Mouse (Mus musculus) gastrocnemius, postnatal 4 days (tissue): ENCODE measurements around the gene Gm10644. TPM values are rescaled to one million over a fixed set of nuclear protein-coding genes. Genes with fewer than 3 reads are reported as not detected.

ENCODE experiments used
- DNase-seq, 2 experiments: peaks; one replicate each; pipeline ENCODE4 v3.0.0; 2021 to 2022; ENCODE audit warnings: low spot score in 2 of 2, mixed read lengths in 2 of 2
- total RNA-seq, 2 experiments: library from RNA; stranded (reverse); gene quantifications; 2 replicates each; pipeline ENCODE4 v1.2.3; 2021

The Gm10644 gene
- total RNA-seq, 2 experiments from 2014 or later = 0.22 to 0.23 TPM

DNA sequence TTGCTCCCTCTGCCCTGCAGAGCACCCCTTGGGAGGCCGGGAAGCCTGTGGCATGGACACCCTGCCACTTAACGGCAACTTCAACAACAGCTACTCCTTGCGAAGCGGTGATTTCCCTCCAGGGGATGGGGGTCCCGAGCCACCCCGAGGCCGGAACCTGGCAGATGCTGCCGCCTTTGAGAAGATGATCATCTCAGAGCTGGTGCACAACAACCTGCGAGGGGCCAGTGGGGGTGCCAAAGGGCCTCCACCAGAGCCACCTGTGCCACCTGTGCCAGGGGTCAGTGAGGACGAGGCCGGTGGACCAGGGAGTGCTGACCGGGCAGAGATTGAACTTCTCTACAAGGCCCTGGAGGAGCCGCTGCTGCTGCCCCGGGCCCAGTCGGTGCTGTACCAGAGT is 16.7 kb downstream of the Gm10644 start:
- DNase-seq = peak in 1 of 2 experiments; percentile 20

DNA sequence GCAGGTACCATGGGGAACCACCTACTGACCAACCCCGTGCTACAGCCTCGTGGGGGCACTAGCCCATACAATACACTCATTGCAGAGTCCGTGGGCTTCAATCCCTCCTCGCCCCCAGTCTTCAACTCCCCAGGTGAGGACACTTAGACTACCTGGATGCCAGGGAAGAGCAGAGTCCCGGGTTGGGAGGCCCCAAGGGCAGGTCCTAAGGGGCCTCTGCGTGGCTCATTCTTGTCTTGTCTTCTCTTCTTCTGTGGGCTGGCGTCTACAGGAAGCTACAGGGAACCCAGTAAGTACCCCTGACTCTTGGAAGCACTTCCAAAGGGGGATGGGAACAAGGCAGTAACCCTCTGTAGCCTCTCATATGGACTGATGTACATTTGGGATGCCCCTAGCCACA is 17.4 kb downstream of the Gm10644 start:
- DNase-seq = no peak

DNA sequence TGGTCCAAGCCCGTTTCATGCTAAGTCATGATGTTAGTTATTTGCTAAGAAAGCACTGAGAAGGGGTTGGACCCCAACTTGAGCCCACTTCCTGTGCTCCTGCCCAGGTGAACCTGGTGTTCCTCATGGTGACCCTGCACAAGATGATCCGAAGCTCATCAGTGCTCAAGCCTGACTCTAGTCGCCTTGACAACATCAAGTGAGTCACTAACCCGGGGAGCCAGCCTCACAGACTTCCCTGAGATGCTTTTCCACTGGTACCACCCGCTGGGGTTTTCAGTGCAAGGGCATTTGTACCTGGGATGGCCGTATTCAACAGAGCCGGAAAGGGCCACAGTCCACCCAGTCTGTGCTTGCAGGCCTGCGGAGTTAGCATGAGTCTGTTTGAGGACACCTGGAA is 19.6 kb downstream of the Gm10644 start:
- DNase-seq = no peak

DNA sequence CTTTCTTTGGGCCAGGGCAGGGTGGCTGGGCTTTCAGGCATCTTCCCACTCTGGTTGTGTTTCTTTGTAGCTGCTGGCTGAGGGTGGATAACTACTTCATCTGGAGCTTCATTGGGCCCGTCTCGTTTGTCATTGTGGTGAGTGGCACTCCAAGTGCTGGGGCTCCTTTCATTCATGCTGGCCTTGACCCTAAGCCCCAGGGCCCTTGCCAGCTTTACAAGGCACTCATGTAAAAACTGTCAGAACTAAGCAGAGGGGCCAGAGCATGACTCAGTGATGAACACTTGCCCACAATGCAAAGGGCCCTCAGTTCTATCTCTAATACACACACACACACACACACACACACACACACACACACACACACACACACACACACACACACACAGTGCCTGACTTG is 20.0 kb downstream of the Gm10644 start:
- no peak for DNase-seq

DNA sequence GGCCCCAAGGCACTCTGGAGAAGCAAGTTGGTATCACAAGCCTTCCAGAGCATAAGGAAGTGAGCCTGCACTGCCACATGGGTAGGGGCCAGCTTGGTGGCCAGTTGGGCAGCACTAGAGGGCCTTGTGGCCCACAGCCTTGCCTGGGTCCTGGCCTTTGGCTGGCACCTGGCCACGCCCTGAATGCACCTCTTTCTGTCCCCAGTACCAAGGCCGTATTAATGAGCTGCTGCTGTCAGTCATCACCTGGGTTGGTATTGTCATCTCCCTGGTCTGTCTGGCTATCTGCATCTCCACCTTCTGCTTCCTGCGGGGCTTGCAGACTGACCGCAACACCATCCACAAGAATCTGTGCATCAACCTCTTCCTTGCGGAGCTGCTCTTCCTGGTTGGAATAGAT is 20.8 kb downstream of the Gm10644 start:
- no peak for DNase-seq

DNA sequence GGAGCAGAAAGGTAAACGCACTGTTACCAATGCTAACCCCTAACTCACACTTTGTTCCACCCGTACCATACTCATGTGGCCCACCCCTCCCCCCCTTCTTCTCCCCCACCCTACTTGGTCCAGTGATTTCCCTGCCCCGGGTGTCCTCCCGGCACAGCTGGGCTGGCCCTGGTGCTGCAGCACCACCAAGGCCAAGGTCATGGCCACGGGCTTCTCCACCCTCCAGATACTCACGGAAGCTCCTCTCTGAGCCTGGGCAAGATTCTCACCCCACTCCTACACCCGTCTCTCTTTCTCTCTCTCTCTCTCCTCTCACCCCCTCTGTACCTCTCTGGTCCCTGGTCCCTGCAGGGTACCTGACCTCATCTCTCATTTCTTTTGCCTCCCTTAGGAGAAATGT is 28.7 kb downstream of the Gm10644 start:
- no peak for DNase-seq

DNA sequence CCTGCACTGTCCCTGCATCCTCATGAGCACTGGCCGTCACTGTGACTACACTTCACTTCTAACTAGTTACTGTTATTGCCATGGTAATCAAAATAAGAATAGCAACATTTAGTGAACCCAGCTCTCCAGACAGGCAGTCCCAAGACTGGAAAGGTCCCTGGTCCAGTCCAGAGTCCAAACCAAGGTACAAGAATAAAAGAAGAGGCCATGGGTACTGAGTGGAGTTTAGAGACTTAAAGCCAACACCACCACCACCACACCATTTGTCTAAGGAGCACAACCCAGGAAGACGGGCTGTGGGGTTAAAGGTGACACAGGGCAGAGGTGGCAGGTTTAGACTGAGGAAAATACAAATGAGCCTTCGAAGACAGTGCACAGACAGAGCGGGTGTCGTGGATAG is 30.4 kb downstream of the Gm10644 start:
- no peak for DNase-seq

DNA sequence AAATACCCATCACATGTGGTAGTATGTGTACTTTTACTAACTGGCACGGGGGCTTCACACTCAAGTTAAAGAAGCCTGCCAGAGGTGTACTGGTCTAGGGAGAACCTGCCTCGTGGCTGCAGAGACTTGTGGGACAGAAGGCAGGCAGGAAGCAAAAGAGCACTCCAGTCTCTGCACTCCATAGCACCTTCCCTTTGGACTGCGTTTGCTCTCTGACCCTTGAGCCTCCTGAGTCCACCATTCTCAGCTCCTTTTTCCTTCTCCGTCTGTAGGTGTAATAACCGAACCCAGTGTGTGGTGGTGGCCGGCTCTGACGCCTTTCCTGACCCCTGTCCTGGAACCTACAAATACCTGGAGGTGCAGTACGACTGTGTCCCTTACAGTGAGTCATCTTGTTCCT is 32.3 kb downstream of the Gm10644 start:
- no peak for DNase-seq

DNA sequence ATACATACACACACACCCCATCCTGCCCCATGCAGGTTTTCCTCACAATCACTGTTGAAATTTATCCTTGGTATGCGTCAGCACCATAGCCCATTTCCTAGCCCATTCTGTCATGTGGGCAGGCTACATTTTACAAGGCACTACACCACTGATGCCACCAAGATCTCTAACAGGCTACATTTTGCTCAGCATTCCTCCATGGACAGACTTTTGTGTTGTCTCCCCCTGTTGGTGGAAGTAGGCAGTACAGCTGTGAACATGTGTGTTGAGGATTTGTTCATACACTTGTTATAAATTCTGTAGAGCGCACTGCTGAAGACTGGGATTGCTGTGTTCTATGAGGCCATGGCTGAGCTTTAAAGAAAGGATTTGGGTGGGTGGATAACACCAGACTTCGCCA is 33.4 kb downstream of the Gm10644 start:
- peak; percentile 58 to 73 for DNase-seq

DNA sequence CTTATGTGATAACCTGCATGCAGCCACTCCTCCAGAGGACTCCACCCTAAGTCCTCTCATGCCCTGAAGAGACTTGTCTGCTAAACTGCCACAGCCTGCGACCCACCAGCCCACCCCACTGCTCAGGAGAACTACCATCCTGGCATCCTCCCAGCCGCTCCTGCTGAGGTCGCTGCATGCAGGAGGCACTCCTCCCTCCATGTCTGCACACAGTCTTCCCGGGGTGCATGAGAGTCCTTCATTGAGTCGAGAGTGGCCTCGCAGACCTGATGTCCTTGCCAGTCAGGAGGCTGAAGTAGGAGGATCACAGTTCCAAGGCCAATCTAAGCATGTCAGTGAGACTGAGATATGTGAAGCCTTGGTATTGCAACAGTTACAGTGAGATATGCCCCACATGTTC is 37.4 kb downstream of the Gm10644 start:
- DNase-seq = no peak

DNA sequence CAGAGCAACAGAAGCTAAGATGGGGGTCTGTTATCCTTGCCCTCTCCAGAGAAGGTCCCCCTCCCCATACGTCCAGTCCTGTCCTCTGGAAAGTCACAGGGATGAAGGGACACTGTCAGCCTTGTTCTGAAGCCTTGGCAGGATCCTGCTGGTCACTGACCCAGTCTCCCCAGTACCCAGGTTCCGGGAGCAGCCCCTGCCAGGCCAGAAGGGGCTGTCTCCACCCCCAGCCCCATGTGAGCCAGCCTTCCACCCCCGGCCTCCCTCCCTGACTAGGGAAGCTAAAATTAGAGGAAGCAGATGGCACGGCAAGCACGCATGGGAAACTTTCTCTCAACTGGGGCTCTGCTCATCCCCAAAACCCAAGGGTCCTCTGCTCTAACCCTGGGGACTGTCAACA is 39.0 kb downstream of the Gm10644 start:
- DNase-seq = no peak

DNA sequence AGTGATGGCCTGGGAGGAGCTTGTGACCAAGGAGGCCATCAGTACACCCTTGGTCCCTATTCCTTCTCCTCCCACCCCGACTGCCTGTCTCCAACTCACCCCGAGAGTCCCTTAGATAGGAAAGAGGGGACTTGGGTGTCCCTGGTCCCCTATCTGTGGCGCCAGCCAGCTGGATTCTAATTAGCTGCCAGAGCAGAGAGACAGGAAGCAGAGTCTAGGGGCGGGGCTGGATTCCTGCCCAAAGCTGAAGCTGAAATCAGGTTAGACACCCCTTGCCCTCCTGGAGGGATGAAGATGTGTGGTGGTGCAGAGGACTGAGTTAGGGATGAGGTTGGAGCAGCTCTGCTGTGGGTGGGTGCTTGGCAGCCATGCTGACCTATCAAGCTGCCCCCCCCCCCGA is 40.1 kb downstream of the Gm10644 start:
- DNase-seq = no peak

DNA sequence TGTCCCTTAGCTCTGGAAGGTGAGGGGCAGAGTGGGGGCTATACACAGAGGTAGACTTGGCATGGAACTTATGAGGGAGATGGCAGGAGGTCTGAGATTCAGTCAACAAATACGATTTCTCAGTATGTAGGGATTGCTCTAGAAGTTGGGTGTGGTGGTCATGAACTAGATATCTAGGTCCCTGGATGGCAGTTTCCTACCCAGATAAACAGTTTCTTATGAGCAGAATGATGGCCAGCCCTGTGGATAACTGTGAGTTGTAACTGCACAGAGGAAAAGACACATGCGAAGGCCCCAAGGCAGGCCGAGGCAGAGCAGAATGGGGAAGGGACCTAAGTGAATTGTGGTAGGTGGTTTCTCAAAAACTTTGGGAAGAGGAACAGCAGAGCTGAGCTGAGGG is 40.8 kb downstream of the Gm10644 start:
- no peak for DNase-seq

DNA sequence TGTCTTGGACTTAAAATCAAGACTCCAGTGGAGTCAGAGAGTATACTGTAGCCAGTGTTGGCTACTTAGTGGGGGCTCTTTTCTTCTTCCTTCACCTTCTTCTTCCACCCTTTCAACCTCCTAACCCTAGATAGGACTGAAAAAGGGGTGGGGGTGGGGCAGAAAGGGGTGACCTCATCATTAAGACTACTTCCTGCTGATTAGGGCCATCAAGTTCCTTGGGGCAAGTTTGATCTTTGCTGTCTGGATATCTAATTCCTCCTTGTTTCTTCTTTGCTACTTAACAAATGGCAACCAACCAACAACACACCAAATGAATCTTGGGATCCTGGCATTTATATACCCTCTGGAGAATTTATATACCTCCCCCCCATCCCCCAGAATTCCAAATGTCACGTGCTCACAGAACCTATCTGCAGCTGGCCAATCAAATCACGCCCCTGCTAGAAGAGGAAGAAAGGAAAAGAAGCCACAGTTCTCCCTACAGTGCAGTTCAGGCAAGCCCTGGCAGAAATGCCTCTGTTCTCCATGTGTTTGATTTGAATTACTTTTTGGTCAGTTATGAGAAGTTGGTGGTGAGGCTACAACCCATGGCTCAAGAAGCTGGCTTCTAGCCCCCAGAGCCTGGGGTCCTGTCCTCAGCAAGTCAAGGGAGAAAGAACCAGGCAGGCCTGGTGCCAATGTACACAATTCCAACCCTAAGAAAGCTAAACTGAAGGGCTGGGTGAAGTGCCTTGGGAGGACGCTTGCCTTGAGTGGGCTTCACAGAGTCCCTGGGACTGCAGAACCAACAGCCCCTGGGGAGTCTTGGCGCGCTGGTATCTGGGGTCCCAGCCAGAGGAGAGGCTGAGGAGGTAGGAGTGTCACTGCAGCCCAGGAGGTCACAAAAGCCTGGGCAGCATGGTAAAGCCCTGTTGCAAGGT is 42.9 kb downstream of the Gm10644 start:
- no peak for DNase-seq

DNA sequence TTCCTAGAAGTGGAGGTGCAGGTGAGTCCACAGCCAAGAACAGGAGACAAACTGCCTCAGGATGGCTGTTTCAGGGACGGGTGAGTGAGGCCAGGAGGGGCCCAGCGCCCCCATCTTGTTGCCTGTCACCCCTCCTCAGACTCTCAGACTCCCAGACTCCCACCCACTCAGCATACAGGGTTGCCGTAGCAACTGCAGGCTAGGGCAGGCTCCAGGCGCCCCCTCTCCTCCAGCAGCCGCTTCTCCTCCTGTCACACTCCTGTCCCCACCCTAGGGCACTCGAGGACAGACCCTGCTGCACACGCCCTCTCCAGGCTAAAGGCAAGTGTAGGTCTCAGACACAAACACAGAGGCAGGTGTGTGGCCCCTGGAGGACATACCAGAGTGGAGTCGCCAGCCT is 45.7 kb downstream of the Gm10644 start:
- no peak for DNase-seq

DNA sequence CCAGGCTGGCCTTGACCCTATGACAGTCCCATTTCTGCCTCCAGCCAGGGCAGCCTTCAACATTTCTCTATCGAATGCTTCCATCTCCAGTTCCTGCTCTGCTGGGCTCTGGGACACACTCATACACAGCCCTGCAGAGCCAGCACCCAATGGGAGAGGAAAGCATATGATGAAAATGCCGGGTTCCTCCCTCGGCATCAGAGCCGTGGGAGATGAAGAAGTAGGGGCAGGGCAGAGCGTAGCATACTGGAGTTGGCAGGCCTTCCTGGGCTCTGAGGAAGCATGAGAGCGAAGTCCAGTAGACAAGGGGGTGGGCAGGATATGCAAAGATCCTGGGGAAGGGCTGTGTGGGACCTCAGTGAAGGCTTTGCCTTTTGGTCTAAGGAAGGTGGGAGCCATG is 46.4 kb downstream of the Gm10644 start:
- no peak for DNase-seq

DNA sequence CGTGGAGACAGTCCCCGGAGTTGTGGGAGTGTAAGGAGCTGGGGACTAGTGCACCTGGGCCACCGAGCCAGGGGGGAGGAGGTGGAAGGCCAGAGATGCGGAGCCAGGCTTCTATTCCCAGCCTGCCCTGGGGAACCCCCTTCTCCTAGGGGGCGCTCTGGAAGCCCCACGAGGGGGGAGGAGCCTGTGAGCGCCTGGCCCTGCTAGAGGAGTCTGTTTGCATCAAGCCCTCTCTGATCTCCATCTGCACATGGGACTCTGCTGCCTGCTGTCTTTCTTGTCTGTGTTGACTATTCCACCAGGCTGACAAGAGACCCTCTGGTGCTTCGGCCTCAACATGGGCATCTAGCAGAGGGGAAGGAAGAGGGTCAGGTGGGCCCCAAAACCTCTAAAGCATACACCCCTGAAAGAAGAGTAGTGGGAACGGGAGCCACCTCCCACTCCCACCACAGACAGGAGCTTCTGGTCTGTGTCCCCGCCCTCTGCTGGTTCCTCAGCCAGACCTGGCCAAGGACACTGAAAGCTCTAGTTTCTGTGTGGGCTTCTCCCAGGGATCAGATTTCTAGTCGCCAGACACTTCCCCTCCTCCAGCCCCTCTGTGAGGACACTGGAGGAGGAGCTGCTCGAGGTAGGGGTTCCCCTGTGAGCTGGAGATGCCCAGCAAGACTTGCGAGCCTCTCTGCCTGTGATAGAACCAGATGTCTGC is 51.9 kb downstream of the Gm10644 start:
- DNase-seq = no peak

DNA sequence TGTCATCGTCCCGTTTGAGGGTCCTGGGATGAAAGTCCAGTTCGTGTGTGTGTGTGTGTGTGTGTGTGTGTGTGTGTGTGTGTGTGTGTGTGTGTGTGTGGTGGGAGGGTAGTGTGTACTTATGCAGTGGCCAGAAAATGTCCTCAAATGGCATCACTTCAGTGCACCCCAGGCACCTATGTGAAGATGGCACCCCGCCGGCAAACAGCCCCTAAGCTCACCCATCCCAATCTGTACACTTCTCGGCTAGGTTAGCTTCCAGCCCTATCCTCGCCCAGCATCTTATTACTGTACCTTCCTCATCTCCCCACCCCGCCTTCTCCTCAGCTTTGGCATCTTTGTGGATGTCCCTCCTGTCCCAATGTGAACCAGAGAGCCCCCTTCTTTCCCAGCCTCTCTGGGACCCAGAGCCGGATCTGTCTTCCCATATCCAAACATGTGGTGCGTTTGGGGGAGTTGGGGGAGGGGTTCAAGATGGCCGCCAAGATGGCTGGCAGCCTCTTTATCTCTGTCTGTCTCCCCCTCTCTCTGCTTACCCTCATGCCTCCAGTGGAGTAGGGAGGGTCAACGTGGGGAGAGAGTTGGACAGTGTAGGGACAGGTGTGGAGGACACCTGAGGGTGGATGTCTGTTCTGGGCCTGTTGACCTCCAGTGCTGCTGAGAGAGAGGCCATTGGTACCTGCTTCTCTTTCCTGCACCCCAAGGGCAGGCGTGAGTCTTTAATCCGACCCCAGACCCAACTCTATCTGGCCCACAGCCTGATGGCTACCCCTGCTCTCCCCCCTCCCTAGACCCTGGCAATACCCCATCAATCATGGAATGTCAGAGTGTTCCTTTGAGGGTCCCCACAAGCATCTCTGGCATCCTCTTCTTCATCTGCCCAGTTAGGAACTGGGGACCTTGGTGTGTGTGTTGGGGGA is 53.2 kb downstream of the Gm10644 start:
- DNase-seq = no peak

DNA sequence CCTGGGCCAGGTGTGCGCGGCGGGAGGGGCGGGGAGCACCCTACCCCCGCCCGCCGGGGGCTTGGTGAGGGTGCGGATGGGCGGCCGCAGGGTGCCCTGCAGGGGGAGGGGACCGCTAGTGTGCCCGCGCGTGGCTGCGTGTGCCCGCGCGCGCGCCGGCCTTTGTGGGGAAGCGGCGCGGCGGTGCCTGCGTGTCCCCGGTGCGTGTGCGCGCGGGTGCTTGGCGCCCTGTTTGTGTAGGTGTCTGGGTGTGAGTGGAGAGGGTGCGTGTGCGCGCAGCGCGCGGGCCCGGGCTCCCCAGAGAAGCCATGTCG is 54.1 kb downstream of the Gm10644 start:
- DNase-seq = no peak

DNA sequence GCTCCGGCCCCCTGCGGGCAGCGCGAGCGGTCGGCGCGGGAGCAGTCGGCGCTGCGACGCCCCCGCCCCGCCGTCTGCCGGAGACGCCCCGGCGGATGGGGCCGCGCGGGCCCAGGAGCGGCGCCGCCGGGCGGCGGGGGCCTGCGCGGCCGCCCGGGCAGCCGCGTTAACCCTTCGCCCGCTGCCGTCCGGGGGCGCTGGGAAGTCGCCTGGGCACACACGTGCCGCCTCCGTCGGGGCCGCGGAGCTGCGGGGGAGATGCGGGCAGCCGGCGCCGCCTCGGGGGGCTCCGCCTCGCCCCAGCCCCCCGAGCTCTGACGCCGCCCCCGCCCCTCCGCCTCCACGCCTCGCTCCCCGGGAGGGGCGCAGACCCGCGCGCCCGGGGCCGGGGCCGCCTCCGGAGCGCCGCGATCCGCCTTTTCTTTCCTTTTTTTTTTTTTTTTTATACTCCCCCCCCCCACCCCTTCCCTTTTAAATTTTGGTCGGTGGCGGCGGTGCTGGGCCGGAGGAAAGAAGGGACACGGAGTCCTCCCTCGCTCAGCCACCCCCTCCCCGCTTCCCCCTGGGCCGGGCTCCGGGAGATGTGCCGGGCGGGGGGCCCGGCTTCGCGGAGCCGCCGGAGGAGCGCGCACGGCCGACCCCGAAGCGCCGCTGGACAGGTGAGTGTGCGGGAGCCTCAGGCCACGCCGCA is 54.6 kb downstream of the Gm10644 start:
- DNase-seq = no peak
